Mouse (Mus musculus): Measurements from ENCODE around the gene Rab11fip5.

Gene Rab11fip5

GRCm38 (mm10) chr6:85348133-85348532 is 26.3 kb downstream of the Rab11fip5 start:
- no peak for DNase-seq (ENCODE audit: low spot score)

- peak; percentile 90 for DNase-seq (ENCODE audit: low spot score)
Measured at GRCm38 (mm10) chr6:85346028-85346634, 28.3 kb downstream of the Rab11fip5 start.

- no peak for DNase-seq (ENCODE audit: low spot score)
Measured at GRCm38 (mm10) chr6:85344929-85345328, 29.5 kb downstream of the Rab11fip5 start.

- DNase-seq (ENCODE audit: low spot score), result no peak
Measured at GRCm38 (mm10) chr6:85343027-85343426, 31.4 kb downstream of the Rab11fip5 start.

- DNase-seq (ENCODE audit: low spot score), result no peak
Measured at GRCm38 (mm10) chr6:85341814-85342501, 32.5 kb downstream of the Rab11fip5 start.

GRCm38 (mm10) chr6:85340184-85340583 is 34.2 kb downstream of the Rab11fip5 start:
- DNase-seq (ENCODE audit: low spot score), result no peak

GRCm38 (mm10) chr6:85339273-85339901 is 35.0 kb downstream of the Rab11fip5 start:
- peak; percentile 55 for DNase-seq (ENCODE audit: low spot score)

GRCm38 (mm10) chr6:85336944-85337343 is 37.5 kb downstream of the Rab11fip5 start:
- no peak for DNase-seq (ENCODE audit: low spot score)

GRCm38 (mm10) chr6:85335352-85335751 is 39.1 kb downstream of the Rab11fip5 start:
- no peak for DNase-seq (ENCODE audit: low spot score)

- no peak for DNase-seq (ENCODE audit: low spot score)
Measured at GRCm38 (mm10) chr6:85334851-85335250, 39.6 kb downstream of the Rab11fip5 start.

- DNase-seq (ENCODE audit: low spot score), result no peak
Measured at GRCm38 (mm10) chr6:85334251-85334650, 40.2 kb downstream of the Rab11fip5 start.

- no peak for DNase-seq (ENCODE audit: low spot score)
Measured at GRCm38 (mm10) chr6:85333732-85334131, 40.7 kb downstream of the Rab11fip5 start.

GRCm38 (mm10) chr6:85333000-85333669 is 41.3 kb downstream of the Rab11fip5 start, which contains the start of gene Sfxn5:
Gene Sfxn5 (minus strand): TSS chr6:85333422.
- DNase-seq (ENCODE audit: low spot score), result peak; percentile 97

GRCm38 (mm10) chr6:85332351-85332999 is 42.0 kb downstream of the Rab11fip5 start:
- no peak for DNase-seq (ENCODE audit: low spot score)

GRCm38 (mm10) chr6:85331736-85332135 is 42.7 kb downstream of the Rab11fip5 start:
- no peak for DNase-seq (ENCODE audit: low spot score)

- DNase-seq (ENCODE audit: low spot score), result peak; percentile 48
Measured at GRCm38 (mm10) chr6:85331221-85331735, 43.2 kb downstream of the Rab11fip5 start.

- DNase-seq (ENCODE audit: low spot score), result no peak
Measured at GRCm38 (mm10) chr6:85329666-85330185, 44.7 kb downstream of the Rab11fip5 start.

- DNase-seq (ENCODE audit: low spot score), result no peak
Measured at GRCm38 (mm10) chr6:85326564-85326963, 47.9 kb downstream of the Rab11fip5 start.

- DNase-seq (ENCODE audit: low spot score), result no peak
Measured at GRCm38 (mm10) chr6:85325109-85325508, 49.3 kb downstream of the Rab11fip5 start.

- no peak for DNase-seq (ENCODE audit: low spot score)
Measured at GRCm38 (mm10) chr6:85320445-85320866, 54.0 kb downstream of the Rab11fip5 start.

- DNase-seq (ENCODE audit: low spot score), result no peak
Measured at GRCm38 (mm10) chr6:85316211-85316610, 58.2 kb downstream of the Rab11fip5 start.
